Mouse (Mus musculus): ENCODE measurements around the gene Sytl1. TPM values are rescaled to one million over a fixed set of nuclear protein-coding genes. Genes with fewer than 3 reads are reported as not detected.

Sytl1 gene
- polyA plus RNA-seq, 1 experiment from 2014 or later: 1.5 TPM

- ATAC-seq (replicated peaks; ENCODE audit: low FRiP score) (no peak), DNase-seq (ENCODE audit: low spot score) (no peak)
- Histone ChIP-seq H3K27me3 (ENCODE audit: control insufficient read depth, insufficient read depth, low read length) (no peaks in the 10 kb centered on the region), H3K36me3 (ENCODE audit: control insufficient read depth, insufficient read depth, low read length) (no peaks in the 10 kb centered on the region), H3K27ac (ENCODE audit: low read depth, low read length) (no peak overlapping the region), H3K4me1 (replicated peaks; ENCODE audit: control insufficient read depth, insufficient read depth, low read length) (peaks cover 4% of the 10 kb centered on the region; the same call in 1 of the 2 replicates), H3K9me3 (ENCODE audit: control insufficient read depth, low read length) (no peaks in the 10 kb centered on the region), H3K4me2 (ENCODE audit: low read depth, low read length, severe bottlenecking) (no peak overlapping the region), H3K9ac (ENCODE audit: low read length) (no peak overlapping the region), H3K4me3 (ENCODE audit: low read depth, low read length) (no peak overlapping the region)
- WGBS: 87% methylated on average over 5 of the region's 5 CpGs
Measured at GRCm38 (mm10) chr4:133285950-133286349, 23.0 kb upstream of the Sytl1 start.

GRCm38 (mm10) chr4:133285299-133285698 lies 22.4 kb upstream of the Sytl1 start:
- peaks cover 4% of the 10 kb centered on the region; the same call in 1 of the 2 replicates for H3K4me1 ChIP-seq (replicated peaks; ENCODE audit: control insufficient read depth, insufficient read depth, low read length)
- H3K9me3 ChIP-seq (ENCODE audit: control insufficient read depth, low read length): no peaks in the 10 kb centered on the region
- H3K27me3 ChIP-seq (ENCODE audit: control insufficient read depth, insufficient read depth, low read length): no peaks in the 10 kb centered on the region
- WGBS: 75% methylated on average over 3 of the region's 3 CpGs
- ATAC-seq (replicated peaks; ENCODE audit: low FRiP score) (no peak), DNase-seq (ENCODE audit: low spot score) (no peak)
- H3K36me3 ChIP-seq (ENCODE audit: control insufficient read depth, insufficient read depth, low read length): no peaks in the 10 kb centered on the region
- no peak overlapping the region for H3K9ac ChIP-seq (ENCODE audit: low read length)
- no peak overlapping the region for H3K4me2 ChIP-seq (ENCODE audit: low read depth, low read length, severe bottlenecking)
- H3K27ac ChIP-seq (ENCODE audit: low read depth, low read length): no peak overlapping the region; the same call in 1 of the 2 replicates
- H3K4me3 ChIP-seq (ENCODE audit: low read depth, low read length): no peak overlapping the region

GRCm38 (mm10) chr4:133282656-133283055 lies 19.7 kb upstream of the Sytl1 start:
- no peak for ATAC-seq (replicated peaks; ENCODE audit: low FRiP score)
- Histone ChIP-seq H3K27me3 (ENCODE audit: control insufficient read depth, insufficient read depth, low read length) (no peaks in the 10 kb centered on the region), H3K4me3 (ENCODE audit: low read depth, low read length) (no peak overlapping the region), H3K4me1 (replicated peaks; ENCODE audit: control insufficient read depth, insufficient read depth, low read length) (peaks cover 4% of the 10 kb centered on the region; the same call in 1 of the 2 replicates), H3K9me3 (ENCODE audit: control insufficient read depth, low read length) (no peaks in the 10 kb centered on the region), H3K36me3 (ENCODE audit: control insufficient read depth, insufficient read depth, low read length) (no peaks in the 10 kb centered on the region), H3K9ac (ENCODE audit: low read length) (no peak overlapping the region), H3K4me2 (ENCODE audit: low read depth, low read length, severe bottlenecking) (no peak overlapping the region), H3K27ac (ENCODE audit: low read depth, low read length) (no peak overlapping the region)
- WGBS: 27% methylated on average over 4 of the region's 4 CpGs
- DNase-seq (ENCODE audit: low spot score): no peak

- no peaks in the 10 kb centered on the region for H3K36me3 ChIP-seq (ENCODE audit: control insufficient read depth, insufficient read depth, low read length)
- ATAC-seq (replicated peaks; ENCODE audit: low FRiP score): no peak
- WGBS: 36% methylated on average over 5 of the region's 5 CpGs
- no peak overlapping the region for H3K4me2 ChIP-seq (ENCODE audit: low read depth, low read length, severe bottlenecking)
- 0 out of 2 replicates have a peak overlapping the region, but pooled peaks have one; percentile 12 for H3K9ac ChIP-seq (ENCODE audit: low read length)
- H3K27ac ChIP-seq (ENCODE audit: low read depth, low read length): peak overlapping the region; percentile 59; the same call in 1 of the 2 replicates
- no peaks in the 10 kb centered on the region for H3K9me3 ChIP-seq (ENCODE audit: control insufficient read depth, low read length)
- H3K27me3 ChIP-seq (ENCODE audit: control insufficient read depth, insufficient read depth, low read length): no peaks in the 10 kb centered on the region
- H3K4me1 ChIP-seq (replicated peaks; ENCODE audit: control insufficient read depth, insufficient read depth, low read length): peaks cover 4% of the 10 kb centered on the region; the same call in 1 of the 2 replicates
- no peak overlapping the region for H3K4me3 ChIP-seq (ENCODE audit: low read depth, low read length)
- no peak for DNase-seq (ENCODE audit: low spot score)
Measured at GRCm38 (mm10) chr4:133281951-133282481, 19.1 kb upstream of the Sytl1 start.

GRCm38 (mm10) chr4:133281513-133281912 lies 18.6 kb upstream of the Sytl1 start:
- H3K9me3 ChIP-seq (ENCODE audit: control insufficient read depth, low read length): no peaks in the 10 kb centered on the region
- 51% methylated on average over 7 of the region's 7 CpGs for WGBS
- no peaks in the 10 kb centered on the region for H3K36me3 ChIP-seq (ENCODE audit: control insufficient read depth, insufficient read depth, low read length)
- no peak for ATAC-seq (replicated peaks; ENCODE audit: low FRiP score)
- peak overlapping the region; percentile 59; the same call in 1 of the 2 replicates for H3K27ac ChIP-seq (ENCODE audit: low read depth, low read length)
- H3K4me1 ChIP-seq (replicated peaks; ENCODE audit: control insufficient read depth, insufficient read depth, low read length): peaks cover 4% of the 10 kb centered on the region; the same call in 1 of the 2 replicates
- H3K4me2 ChIP-seq (ENCODE audit: low read depth, low read length, severe bottlenecking): no peak overlapping the region
- H3K27me3 ChIP-seq (ENCODE audit: control insufficient read depth, insufficient read depth, low read length): no peaks in the 10 kb centered on the region
- DNase-seq (ENCODE audit: low spot score): no peak
- H3K4me3 ChIP-seq (ENCODE audit: low read depth, low read length): no peak overlapping the region
- H3K9ac ChIP-seq (ENCODE audit: low read length): 0 out of 2 replicates have a peak overlapping the region, but pooled peaks have one; percentile 12

GRCm38 (mm10) chr4:133278482-133278881 lies 15.6 kb upstream of the Sytl1 start:
- peak overlapping the region; percentile 66; the same call in 1 of the 2 replicates for H3K4me3 ChIP-seq (ENCODE audit: low read depth, low read length)
- no peaks in the 10 kb centered on the region for H3K36me3 ChIP-seq (ENCODE audit: control insufficient read depth, insufficient read depth, low read length)
- H3K27ac ChIP-seq (ENCODE audit: low read depth, low read length): peak overlapping the region; percentile 90; the same call in 1 of the 2 replicates
- no peaks in the 10 kb centered on the region for H3K9me3 ChIP-seq (ENCODE audit: control insufficient read depth, low read length)
- WGBS: 86% methylated on average over 3 of the region's 3 CpGs
- H3K4me1 ChIP-seq (replicated peaks; ENCODE audit: control insufficient read depth, insufficient read depth, low read length): peaks cover 8% of the 10 kb centered on the region; the same call in 1 of the 2 replicates
- H3K27me3 ChIP-seq (ENCODE audit: control insufficient read depth, insufficient read depth, low read length): no peaks in the 10 kb centered on the region
- ATAC-seq (replicated peaks; ENCODE audit: low FRiP score) (no peak), DNase-seq (ENCODE audit: low spot score) (no peak)
- H3K9ac ChIP-seq (ENCODE audit: low read length): no peak overlapping the region; the same call in 1 of the 2 replicates
- peak overlapping the region; percentile 62; the same call in 1 of the 2 replicates for H3K4me2 ChIP-seq (ENCODE audit: low read depth, low read length, severe bottlenecking)

- Histone ChIP-seq H3K9me3 (ENCODE audit: control insufficient read depth, low read length) (no peaks in the 10 kb centered on the region), H3K27ac (ENCODE audit: low read depth, low read length) (peak overlapping the region; percentile 90), H3K4me3 (ENCODE audit: low read depth, low read length) (peak overlapping the region; percentile 66), H3K36me3 (ENCODE audit: control insufficient read depth, insufficient read depth, low read length) (no peaks in the 10 kb centered on the region), H3K27me3 (ENCODE audit: control insufficient read depth, insufficient read depth, low read length) (no peaks in the 10 kb centered on the region), H3K9ac (ENCODE audit: low read length) (peak overlapping the region; percentile 80), H3K4me1 (replicated peaks; ENCODE audit: control insufficient read depth, insufficient read depth, low read length) (peaks cover 8% of the 10 kb centered on the region; the same call in 1 of the 2 replicates), H3K4me2 (ENCODE audit: low read depth, low read length, severe bottlenecking) (peak overlapping the region; percentile 62)
- WGBS: 26% methylated on average over 6 of the region's 6 CpGs
- ATAC-seq (replicated peaks; ENCODE audit: low FRiP score): no peak; the same call in 1 of the 2 replicates
- DNase-seq (ENCODE audit: low spot score): no peak
Measured at GRCm38 (mm10) chr4:133278067-133278466, 15.2 kb upstream of the Sytl1 start.

GRCm38 (mm10) chr4:133277104-133278026 lies 14.5 kb upstream of the Sytl1 start, which contains the start of gene Tmem222:
Tmem222 (minus strand) TSS chr4:133277792.
- ATAC-seq (replicated peaks; ENCODE audit: low FRiP score): peak; percentile 91
- Histone ChIP-seq H3K4me1 (replicated peaks; ENCODE audit: control insufficient read depth, insufficient read depth, low read length) (peaks cover 8% of the 10 kb centered on the region; the same call in 1 of the 2 replicates), H3K4me3 (ENCODE audit: low read depth, low read length) (peak within 1 kb of the TSS; percentile 66), H3K9me3 (ENCODE audit: control insufficient read depth, low read length) (no peaks in the 10 kb centered on the region), H3K4me2 (ENCODE audit: low read depth, low read length, severe bottlenecking) (peak within 1 kb of the TSS; percentile 62), H3K27me3 (ENCODE audit: control insufficient read depth, insufficient read depth, low read length) (no peaks in the 10 kb centered on the region), H3K9ac (ENCODE audit: low read length) (peak within 1 kb of the TSS; percentile 80), H3K27ac (ENCODE audit: low read depth, low read length) (peak within 1 kb of the TSS; percentile 90), H3K36me3 (ENCODE audit: control insufficient read depth, insufficient read depth, low read length) (no peaks in the 10 kb centered on the region)
- DNase-seq (ENCODE audit: low spot score): peak; percentile 97
- under 1% methylated on average over 73 of the region's 73 CpGs for WGBS
